Mouse (Mus musculus) limb, embryonic 11.5 days (tissue): ENCODE measurements at regions not wholly inside any gene's neighbourhood (a gene's known extent, or its start where the extent isn't known, plus 50 kb on each side); places are given as distances from the start of the nearest gene placed in this dataset.

Source experiments
- ATAC-seq: fragments of 200-750 bp; cut with Nextera tagmentation; 2 replicates; pipeline ENCODE4 v1.8.0; 2017; ENCODE audit warnings: low read depth; ENCODE audit not compliant: insufficient number of reproducible peaks, low FRiP score, low TSS enrichment
- DNase-seq: peaks from one replicate; pipeline ENCODE4 v3.0.0-alpha.2; 2015; ENCODE audit warnings: low spot score
- H3K27ac ChIP-seq: fragments of 300-500 bp; sonication (generic); replicated peaks from 2 replicates; pipeline ENCODE4 v1.5.1; 2014; ENCODE audit warnings: low read depth, mild to moderate bottlenecking, low read length
- H3K27me3 ChIP-seq: fragments of 300-500 bp; sonication (generic); 2 replicates; pipeline ENCODE4 v1.6.1; 2014; ENCODE audit warnings: mild to moderate bottlenecking, low read length, mixed read lengths; ENCODE audit not compliant: control insufficient read depth, insufficient read depth
- H3K36me3 ChIP-seq: fragments of 300-500 bp; sonication (generic); 2 replicates; pipeline ENCODE4 v1.6.1; 2014; ENCODE audit warnings: mild to moderate bottlenecking, low read length, moderate library complexity, mixed read lengths; ENCODE audit not compliant: control insufficient read depth, insufficient read depth
- H3K4me1 ChIP-seq: fragments of 300-500 bp; sonication (generic); 2 replicates; pipeline ENCODE4 v1.6.1; 2014; ENCODE audit warnings: low read length, mixed read lengths; ENCODE audit not compliant: control insufficient read depth, insufficient read depth
- H3K4me2 ChIP-seq: fragments of 300-500 bp; sonication (generic); 2 replicates; pipeline ENCODE4 v1.6.1; 2014; ENCODE audit warnings: low read depth, mild to moderate bottlenecking, moderate library complexity; ENCODE audit not compliant: severe bottlenecking
- H3K4me3 ChIP-seq: fragments of 300-500 bp; sonication (generic); 2 replicates; pipeline ENCODE4 v1.5.1; 2014; ENCODE audit warnings: low read depth, low read length
- H3K9ac ChIP-seq: fragments of 300-500 bp; sonication (generic); 2 replicates; pipeline ENCODE4 v1.6.1; 2014; ENCODE audit warnings: mild to moderate bottlenecking, low read length
- H3K9me3 ChIP-seq: fragments of 300-500 bp; sonication (generic); 2 replicates; pipeline ENCODE4 v1.6.1; 2016; ENCODE audit warnings: low read length; ENCODE audit not compliant: control insufficient read depth
- WGBS: fragments of 180-500 bp; shearing (Covaris S2); extraction: QIAGEN DNeasy Blood & Tissue Kit; methylation state at CpG from one replicate; pipeline ENCODE4 v1.1.7; 2014; 5-methylcytosine and 5-hydroxymethylcytosine counted together

- H3K4me3 ChIP-seq, result no peak overlapping the region
- H3K4me1 ChIP-seq, result no peaks in the 10 kb centered on the region
- ATAC-seq (no peak), DNase-seq (no peak)
- no peaks in the 10 kb centered on the region for H3K27me3 ChIP-seq
- no peak overlapping the region for H3K27ac ChIP-seq
- whole genome bisulfite sequencing, result 77% methylated on average over 4 of the region's 4 CpGs
- H3K4me2 ChIP-seq, result no peak overlapping the region
- no peaks in the 10 kb centered on the region for H3K9me3 ChIP-seq
- no peak overlapping the region for H3K9ac ChIP-seq
- H3K36me3 ChIP-seq, result no peaks in the 10 kb centered on the region
Measured at GRCm38 (mm10) chr8:40210871-40211270, 464.0 kb upstream of the Adam24 start.

- Histone ChIP-seq H3K27me3 (no peaks in the 10 kb centered on the region), H3K9ac (no peak overlapping the region), H3K9me3 (no peaks in the 10 kb centered on the region), H3K4me3 (no peak overlapping the region), H3K36me3 (no peaks in the 10 kb centered on the region), H3K4me2 (no peak overlapping the region), H3K4me1 (no peaks in the 10 kb centered on the region), H3K27ac (no peak overlapping the region)
- WGBS, result 24% methylated on average over 4 of the region's 4 CpGs
- no peak for ATAC-seq
- DNase-seq, result no peak
Measured at GRCm38 (mm10) chr8:40223521-40223920, 451.4 kb upstream of the Adam24 start.

- Histone ChIP-seq H3K4me2 (no peak overlapping the region), H3K9ac (no peak overlapping the region), H3K27ac (no peak overlapping the region), H3K4me3 (no peak overlapping the region), H3K9me3 (no peaks in the 10 kb centered on the region), H3K27me3 (no peaks in the 10 kb centered on the region), H3K36me3 (no peaks in the 10 kb centered on the region), H3K4me1 (no peaks in the 10 kb centered on the region)
- ATAC-seq (no peak), DNase-seq (no peak)
- 74% methylated on average over 1 of the region's 1 CpGs for WGBS
Measured at GRCm38 (mm10) chr8:40227262-40227661, 447.6 kb upstream of the Adam24 start.
